Mouse (Mus musculus) liver, adult 2 months (tissue): Measurements from ENCODE around the gene Kif3a. TPM values are rescaled to one million over a fixed set of nuclear protein-coding genes. Genes with fewer than 3 reads are reported as not detected.

ENCODE experiments used
- DNase-seq: peaks from one replicate; pipeline ENCODE4 v3.0.0-alpha.2; 2011; ENCODE audit warnings: low read depth, low spot score; ENCODE audit errors: extremely low read depth
- H3K27ac ChIP-seq: fragments of 200-500 bp; replicated peaks from 2 replicates; pipeline ENCODE4 v1.5.1; 2012; ENCODE audit warnings: low read depth, mild to moderate bottlenecking, control low read depth, inconsistent platforms, low read length; ENCODE audit not compliant: insufficient read depth
- H3K27me3 ChIP-seq: fragments of 200-500 bp; 2 replicates; pipeline ENCODE4 v1.6.1; 2012; ENCODE audit warnings: mild to moderate bottlenecking, moderate library complexity, low read length, inconsistent platforms; ENCODE audit not compliant: control insufficient read depth, insufficient read depth
- H3K36me3 ChIP-seq: fragments of 200-500 bp; 2 replicates; pipeline ENCODE4 v1.6.1; 2012; ENCODE audit warnings: low read length, inconsistent platforms; ENCODE audit not compliant: control insufficient read depth, insufficient read depth
- H3K4me1 ChIP-seq: fragments of 200-500 bp; 2 replicates; pipeline ENCODE4 v1.6.1; 2011; ENCODE audit warnings: low read length; ENCODE audit not compliant: control insufficient read depth, insufficient read depth
- H3K4me3 ChIP-seq: fragments of 200-500 bp; 2 replicates; pipeline ENCODE4 v1.5.1; 2011; ENCODE audit warnings: low read depth, mild to moderate bottlenecking, control low read depth, low read length, moderate library complexity; ENCODE audit not compliant: insufficient read depth
- H3K79me2 ChIP-seq: fragments of 200-500 bp; 2 replicates; pipeline ENCODE4 v1.6.1; 2012; ENCODE audit warnings: inconsistent platforms, mild to moderate bottlenecking, low read length, moderate library complexity; ENCODE audit not compliant: control insufficient read depth, insufficient read depth
- H3K9ac ChIP-seq: fragments of 200-500 bp; 2 replicates; pipeline ENCODE4 v1.6.1; 2012; ENCODE audit warnings: low read depth, mild to moderate bottlenecking, control low read depth, inconsistent platforms, low read length
- CTCF ChIP-seq: fragments of 200-500 bp; IDR thresholded peaks from 2 replicates; pipeline ENCODE4 v1.5.1; 2011; ENCODE audit warnings: low read depth, low read length, control low read depth
- POLR2A ChIP-seq: fragments of 200-500 bp; IDR thresholded peaks from 2 replicates; pipeline ENCODE4 v1.6.1; 2011; ENCODE audit warnings: low read length, control low read depth; ENCODE audit not compliant: insufficient read depth; ENCODE audit errors: extremely low read depth
- WGBS: fragments of 180-500 bp; shearing (Covaris S2); methylation state at CpG from one replicate; pipeline ENCODE4 v1.1.7; 2018; 5-methylcytosine and 5-hydroxymethylcytosine counted together
- polyA plus RNA-seq: library from polyadenylated mRNA; depleted of rRNA; stranded (reverse); fragments of >200 nt; gene quantifications from 2 replicates; pipeline ENCODE4 v1.2.3, GENCODE M21; 2012
- total RNA-seq: library from RNA; depleted of rRNA; stranded (reverse); fragments of >200 nt; gene quantifications from 2 replicates; pipeline ENCODE4 v1.2.3, GENCODE M21; 2014

The Kif3a gene
- total and polyA plus RNA-seq, 2 experiments: 1.2 to 2.7 TPM

DNA sequence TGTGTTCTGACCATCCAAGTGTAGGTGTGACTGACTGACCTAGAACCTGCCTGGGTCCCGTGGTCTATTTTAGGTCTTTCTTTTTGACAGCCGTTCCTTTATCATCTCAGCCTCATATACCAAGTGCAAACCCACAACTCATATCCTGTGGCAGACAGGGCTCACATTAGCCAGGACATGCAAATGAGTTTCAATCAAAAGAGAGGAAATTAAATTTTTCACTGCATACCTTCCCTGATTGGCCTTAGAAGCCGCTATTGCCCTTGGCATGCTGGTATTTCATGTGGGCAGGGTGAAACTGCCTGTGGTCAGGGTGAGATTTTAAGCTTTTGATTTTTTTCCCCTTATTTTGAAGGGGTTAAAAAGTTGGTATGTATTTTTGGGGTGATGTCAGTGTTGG, 42.5 kb downstream of the Kif3a start:
- TF ChIP-seq CTCF: no peak
- TF ChIP-seq POLR2A: no peak
- WGBS: 83% methylated on average over 3 of the region's 3 CpGs
- H3K27ac ChIP-seq: no peak overlapping the region
- no peak overlapping the region for H3K4me3 ChIP-seq
- DNase-seq: peak; percentile 2
- H3K36me3 ChIP-seq: no peaks in the 10 kb centered on the region
- H3K9ac ChIP-seq: no peak overlapping the region
- no peaks in the 10 kb centered on the region for H3K79me2 ChIP-seq
- H3K4me1 ChIP-seq: no peaks in the 10 kb centered on the region
- no peaks in the 10 kb centered on the region for H3K27me3 ChIP-seq

DNA sequence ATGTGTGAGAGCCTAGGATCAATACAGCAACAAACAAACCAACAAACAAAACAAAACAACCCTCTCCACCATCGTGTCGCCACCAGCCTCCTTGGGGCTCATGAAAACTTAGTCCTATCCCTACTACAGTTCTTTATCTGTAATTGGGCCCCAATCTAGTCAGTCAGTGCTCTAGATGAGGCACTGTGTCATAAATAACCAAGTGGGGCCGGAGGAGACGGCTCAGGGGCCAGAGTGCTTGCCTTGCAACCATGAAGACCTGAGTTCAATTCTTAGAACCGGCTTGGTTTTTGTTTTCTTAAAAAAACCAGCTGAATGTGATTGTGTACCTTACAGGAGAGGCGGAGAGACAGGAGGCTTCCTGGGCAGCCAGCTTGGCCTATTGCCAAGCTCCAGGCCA, 48.0 kb downstream of the Kif3a start:
- Histone ChIP-seq H3K36me3 (no peaks in the 10 kb centered on the region), H3K4me3 (no peak overlapping the region), H3K9ac (no peak overlapping the region), H3K27me3 (no peaks in the 10 kb centered on the region), H3K4me1 (no peaks in the 10 kb centered on the region), H3K79me2 (no peaks in the 10 kb centered on the region), H3K27ac (no peak overlapping the region)
- 66% methylated on average over 6 of the region's 6 CpGs for WGBS
- DNase-seq: no peak
- TF ChIP-seq CTCF (no peak), POLR2A (no peak)

- Histone ChIP-seq H3K9ac (no peak overlapping the region), H3K4me3 (no peak overlapping the region), H3K27ac (no peak overlapping the region), H3K27me3 (no peaks in the 10 kb centered on the region), H3K4me1 (no peaks in the 10 kb centered on the region), H3K36me3 (no peaks in the 10 kb centered on the region), H3K79me2 (no peaks in the 10 kb centered on the region)
- DNase-seq: no peak
- 92% methylated on average over 8 of the region's 8 CpGs for WGBS
- no peak for TF ChIP-seq CTCF
These were observed 48.4 kb downstream of the Kif3a start for GRCm38 (mm10) chr11:53615575-53615974.

DNA sequence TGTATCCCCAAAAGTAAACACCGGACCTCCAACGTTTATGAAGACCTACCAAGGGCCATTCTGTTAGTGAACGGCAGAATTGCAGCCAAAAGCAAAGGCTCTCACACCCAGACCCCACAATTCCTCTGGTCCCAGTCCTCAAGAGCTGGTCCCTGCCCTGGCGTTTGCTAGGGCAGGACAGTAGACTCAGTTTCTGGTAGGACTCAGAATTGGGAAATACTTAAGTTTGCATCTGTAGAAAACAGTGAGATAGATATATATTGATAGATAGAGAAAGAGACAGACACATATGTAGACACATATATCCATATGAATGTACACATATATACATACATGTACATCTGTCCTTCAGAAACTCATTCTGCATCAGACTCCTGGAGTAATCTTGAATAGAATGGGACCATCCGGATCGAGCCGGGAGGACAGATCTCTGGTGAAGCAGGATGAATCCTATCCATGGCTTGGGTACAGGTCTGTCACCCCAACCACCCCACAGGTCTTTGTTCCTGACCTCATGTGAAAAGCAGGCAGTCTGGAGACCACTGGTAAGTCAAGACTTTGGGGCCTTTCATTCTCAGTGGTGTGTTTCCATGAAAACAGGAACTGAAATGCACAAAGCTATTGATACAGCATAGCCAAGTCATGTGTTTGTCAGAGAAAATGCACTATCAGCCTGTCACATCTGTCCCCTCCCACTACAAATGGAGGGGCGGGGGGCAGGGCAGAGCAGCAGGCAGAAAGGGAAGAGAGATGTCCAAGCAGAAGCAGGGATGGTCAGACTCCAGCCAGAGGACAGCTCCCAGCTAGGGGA, 49.8 kb downstream of the Kif3a start:
- 60% methylated on average over 8 of the region's 8 CpGs for WGBS

GRCm38 (mm10) chr11:53617562-53618109, 50.5 kb downstream of the Kif3a start:
- no peak for DNase-seq
- H3K4me3 ChIP-seq: no peak overlapping the region
- TF ChIP-seq POLR2A (no peak), CTCF (no peak)
- H3K4me1 ChIP-seq: no peaks in the 10 kb centered on the region
- 73% methylated on average over 4 of the region's 4 CpGs for WGBS
- H3K9ac ChIP-seq: no peak overlapping the region
- no peaks in the 10 kb centered on the region for H3K36me3 ChIP-seq
- H3K79me2 ChIP-seq: no peaks in the 10 kb centered on the region
- H3K27ac ChIP-seq: no peak overlapping the region
- H3K27me3 ChIP-seq: no peaks in the 10 kb centered on the region

More for the DNA sequence above, 49.8 kb downstream of the Kif3a start:
- Histone ChIP-seq H3K79me2 (no peaks in the 10 kb centered on the region), H3K9ac (no peak overlapping the region), H3K27me3 (no peaks in the 10 kb centered on the region), H3K27ac (no peak overlapping the region), H3K4me1 (no peaks in the 10 kb centered on the region), H3K36me3 (no peaks in the 10 kb centered on the region), H3K4me3 (no peak overlapping the region)
- peak; percentile 8 for DNase-seq
- TF ChIP-seq CTCF: no peak
- TF ChIP-seq POLR2A: no peak

DNA sequence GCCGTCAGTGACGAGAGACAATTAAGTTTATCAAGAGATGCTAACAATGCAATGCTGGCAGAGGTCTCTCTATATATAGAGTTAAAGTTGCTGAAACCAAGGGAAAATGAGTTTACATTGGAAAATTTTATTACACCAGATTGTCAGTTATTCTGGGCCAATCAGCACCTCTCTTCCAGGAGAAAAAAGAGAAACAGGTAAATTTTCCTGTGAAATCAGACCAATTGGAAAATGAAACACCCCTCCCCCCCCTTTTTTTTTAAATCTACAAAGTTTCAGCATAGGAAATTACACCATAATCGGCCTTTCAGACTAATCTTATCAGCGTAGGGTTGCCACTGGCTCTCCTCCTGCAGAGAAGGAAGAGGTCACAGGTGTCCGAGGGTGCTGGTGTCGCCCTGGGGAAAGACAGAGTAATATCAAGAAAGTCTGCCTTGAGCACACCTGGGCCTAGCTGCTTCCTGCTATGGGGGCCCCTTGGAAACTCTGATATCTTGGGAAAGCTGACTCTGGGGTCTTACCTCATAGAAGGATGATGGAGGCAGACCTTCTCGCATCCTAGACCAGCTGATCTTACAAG, 51.5 kb downstream of the Kif3a start, which contains the start of gene Il4:
Gene Il4, minus strand, starts transcription at position 51 of the 580 bp plus-strand sequence.
- TF ChIP-seq POLR2A (no peak), CTCF (no peak)
- H3K4me3 ChIP-seq: no peak within 1 kb of the TSS
- H3K4me1 ChIP-seq: no peaks in the 10 kb centered on the region
- 75% methylated on average over 7 of the region's 7 CpGs for WGBS
- H3K36me3 ChIP-seq: no peaks in the 10 kb centered on the region
- H3K27me3 ChIP-seq: no peaks in the 10 kb centered on the region
- H3K9ac ChIP-seq: no peak within 1 kb of the TSS
- no peaks in the 10 kb centered on the region for H3K79me2 ChIP-seq
- no peak within 1 kb of the TSS for H3K27ac ChIP-seq
- no peak for DNase-seq
